Comparison of ENCODE assay signal across 13 mouse cellular contexts in genomic region chr6:146481441-146481840, GRCm38 (mm10). TPM values are rescaled to one million over a fixed set of nuclear protein-coding genes. Genes with fewer than 3 reads are reported as not detected.
DNase-seq lines count a peak whose midpoint lies in the region; ATAC-seq and TF ChIP-seq lines count a peak whose summit lies in the region.
"Had no signal": no experiment of that assay in that cellular context is flagged by ENCODE, and none has a peak within 500 bp of the region (broad histone marks: within the 10 kb centered on the region; RNA-seq: fewer than 3 reads in every experiment).

No protein-coding gene starts in this region.

- 57% methylated on average over 6 of the region's 6 CpGs for WGBS in hindbrain, postnatal 0 days
- 76% methylated on average over 6 of the region's 6 CpGs for WGBS in hindbrain, embryonic 11.5 days

- ATAC-seq in hindbrain, postnatal 0 days: no peak
- no peak for ATAC-seq in hindbrain, embryonic 11.5 days (ENCODE audit: low FRiP score)
- ATAC-seq: hindbrain, embryonic 16.5 days had no signal

- H3K9ac ChIP-seq in hindbrain, postnatal 0 days (replicated peaks; ENCODE audit: low read length): no peak overlapping the region
- H3K9ac ChIP-seq in hindbrain, embryonic 11.5 days (ENCODE audit: low read depth, low read length): no peak overlapping the region
- H3K9ac ChIP-seq in MEL (ENCODE audit: control insufficient read depth, low read depth, low read length, poor library complexity, severe bottlenecking): no peak overlapping the region
- H3K9ac ChIP-seq: embryonic facial prominence, embryonic 12.5 days; liver, embryonic 13.5 days had no signal

- no peaks in the 10 kb centered on the region for H3K27me3 ChIP-seq in hindbrain, postnatal 0 days (ENCODE audit: insufficient read depth, low read length)
- no peaks in the 10 kb centered on the region for H3K27me3 ChIP-seq in hindbrain, embryonic 11.5 days (ENCODE audit: control insufficient read depth, insufficient read depth, low read length)
- H3K27me3 ChIP-seq in MEL (ENCODE audit: control insufficient read depth in 1 of 2, insufficient read depth in 2 of 2, low read length in 2 of 2): no peaks in the 10 kb centered on the region
- H3K27me3 ChIP-seq in splenic B cell, adult 2 months (ENCODE audit: control insufficient read depth, insufficient read depth, low read length, poor library complexity, severe bottlenecking): no peaks in the 10 kb centered on the region
- H3K27me3 ChIP-seq: embryonic facial prominence, embryonic 12.5 days; liver, embryonic 13.5 days had no signal

- H3K4me3 ChIP-seq in hindbrain, postnatal 0 days (ENCODE audit: low read length): no peak overlapping the region
- H3K4me3 ChIP-seq in hindbrain, embryonic 11.5 days (ENCODE audit: low read depth, low read length): no peak overlapping the region
- H3K4me3 ChIP-seq in MEL (ENCODE audit: control insufficient read depth in 1 of 2, insufficient read depth in 1 of 2, low read depth in 2 of 2, low read length in 2 of 2): no peak overlapping the region
- H3K4me3 ChIP-seq: embryonic facial prominence, embryonic 12.5 days; liver, embryonic 13.5 days had no signal

- no peak overlapping the region for H3K4me2 ChIP-seq in hindbrain, postnatal 0 days (ENCODE audit: low read depth, low read length)
- no peak overlapping the region for H3K4me2 ChIP-seq in hindbrain, embryonic 11.5 days (replicated peaks; ENCODE audit: low read depth, low read length)
- H3K4me2 ChIP-seq: embryonic facial prominence, embryonic 12.5 days; liver, embryonic 13.5 days had no signal

- no peak for TF ChIP-seq POLR2A in MEL (IDR thresholded peaks at IDR 0.05; ENCODE audit: control insufficient read depth in 1 of 2, insufficient read depth in 1 of 2, low read depth in 1 of 2, low read length in 2 of 2, poor library complexity in 1 of 2)

- intact Hi-C loops in heart, postnatal 10 days (cut with DNase I): no loop called here

- TF ChIP-seq EP300 in MEL (IDR thresholded peaks at IDR 0.05; ENCODE audit: low read depth in 1 of 2, low read length in 2 of 2): no peak

- no peaks in the 10 kb centered on the region for H3K9me3 ChIP-seq in hindbrain, postnatal 0 days (ENCODE audit: low read length)
- no peaks in the 10 kb centered on the region for H3K9me3 ChIP-seq in hindbrain, embryonic 11.5 days (ENCODE audit: control insufficient read depth, low read length)
- H3K9me3 ChIP-seq in MEL (replicated peaks; ENCODE audit: insufficient read depth, low read length): no peaks in the 10 kb centered on the region
- H3K9me3 ChIP-seq: embryonic facial prominence, embryonic 12.5 days; G1E; liver, embryonic 13.5 days had no signal

- H3K36me3 ChIP-seq in hindbrain, postnatal 0 days (ENCODE audit: insufficient read depth, low read length): no peaks in the 10 kb centered on the region
- H3K36me3 ChIP-seq in hindbrain, embryonic 11.5 days (ENCODE audit: control insufficient read depth, insufficient read depth, low read length): no peaks in the 10 kb centered on the region
- H3K36me3 ChIP-seq in MEL (ENCODE audit: control insufficient read depth in 1 of 2, insufficient read depth in 2 of 2, low read length in 2 of 2): peaks cover 0 to 13% of the 10 kb centered on the region in 2 experiments; a peak in 2 of 4 replicates
- H3K36me3 ChIP-seq in splenic B cell, adult 2 months (ENCODE audit: control insufficient read depth, insufficient read depth, low read length, poor library complexity, severe bottlenecking): 0 out of 2 replicates have a peak, but pooled peaks cover 2% of the 10 kb centered on the region
- H3K36me3 ChIP-seq: embryonic facial prominence, embryonic 12.5 days; liver, embryonic 13.5 days had no signal

- no peaks in the 10 kb centered on the region for H3K79me2 ChIP-seq in MEL (ENCODE audit: control insufficient read depth, insufficient read depth, low read length, poor library complexity)

- no peak for TF ChIP-seq CTCF in hindbrain, postnatal 0 days (IDR thresholded peaks at IDR 0.05; ENCODE audit: low read depth)
- no peak for TF ChIP-seq CTCF in MEL (IDR thresholded peaks at IDR 0.05 in 2 of 3, conservative IDR thresholded peaks at IDR 0.05 in 1 of 3; ENCODE audit: control insufficient read depth in 1 of 3, insufficient read depth in 1 of 3, low read depth in 2 of 3, low read length in 3 of 3, poor library complexity in 1 of 3, severe bottlenecking in 1 of 3)

- H3K4me1 ChIP-seq in hindbrain, postnatal 0 days (ENCODE audit: insufficient read depth, low read length): no peaks in the 10 kb centered on the region
- H3K4me1 ChIP-seq in hindbrain, embryonic 11.5 days (replicated peaks; ENCODE audit: control insufficient read depth, insufficient read depth, low read length): no peaks in the 10 kb centered on the region
- peaks cover 2 to 16% of the 10 kb centered on the region in 2 experiments for H3K4me1 ChIP-seq in MEL (ENCODE audit: control insufficient read depth in 1 of 2, insufficient read depth in 2 of 2, low read length in 2 of 2)

- peak overlapping the region; percentile 48 for H3K27ac ChIP-seq in hindbrain, postnatal 0 days
- H3K27ac ChIP-seq in hindbrain, embryonic 11.5 days (ENCODE audit: low read depth, low read length): no peak overlapping the region
- H3K27ac ChIP-seq in MEL (ENCODE audit: control insufficient read depth, low read depth, low read length): no peak overlapping the region
- H3K27ac ChIP-seq: embryonic facial prominence, embryonic 12.5 days; liver, embryonic 13.5 days had no signal

- no peak for TF ChIP-seq RAD21 in MEL (IDR thresholded peaks at IDR 0.05; ENCODE audit: low read depth, low read length)

- DNase-seq in hindbrain, postnatal 0 days (ENCODE audit: low spot score): no peak
- DNase-seq in hindbrain, embryonic 11.5 days (ENCODE audit: low spot score): no peak
- peak; percentile 29 for DNase-seq in MEL (ENCODE audit: low read depth, low spot score)
- peak; percentile 20 to 25 for DNase-seq in heart, postnatal 10 days
- peak; percentile 24 for DNase-seq in splenic B cell, adult 2 months (ENCODE audit: low read depth, low spot score)
- DNase-seq in cerebellum, postnatal 36 days: no peak
- DNase-seq in layer of hippocampus, postnatal 36 days: no peak
- DNase-seq: adrenal gland, adult 2 months; kidney, postnatal 14 days; liver, embryonic 13.5 days had no signal

TF ChIP-seq in MEL, 35 proteins besides CTCF, POLR2A, EP300 and RAD21:
- TF ChIP-seq MAX (IDR thresholded peaks at IDR 0.05; ENCODE audit: low read length) (no peak), JUND (IDR thresholded peaks at IDR 0.05; ENCODE audit: low read depth, low read length) (no peak), KAT2A (conservative IDR thresholded peaks at IDR 0.05; ENCODE audit: low read depth, low read length) (no peak), CHD2 (IDR thresholded peaks at IDR 0.05; ENCODE audit: low read length) (no peak), ELF1 (IDR thresholded peaks at IDR 0.05; ENCODE audit: low read depth, low read length) (no peak), POLR2AphosphoS2 (IDR thresholded peaks at IDR 0.05; ENCODE audit: low read length) (no peak), ZMIZ1 (IDR thresholded peaks at IDR 0.05; ENCODE audit: low read depth, low read length) (no peak), MXI1 (IDR thresholded peaks at IDR 0.05; ENCODE audit: low read depth, low read length) (no peak), CHD1 (IDR thresholded peaks at IDR 0.05; ENCODE audit: low read depth, low read length) (no peak), USF2 (IDR thresholded peaks at IDR 0.05; ENCODE audit: borderline replicate concordance in 1 of 2, insufficient read depth in 1 of 2, low read depth in 1 of 2, low read length in 2 of 2) (no peak), MAZ (IDR thresholded peaks at IDR 0.05; ENCODE audit: low read depth, low read length) (no peak), MYB (IDR thresholded peaks at IDR 0.05; ENCODE audit: low read depth, low read length) (no peak), USF1 (IDR thresholded peaks at IDR 0.05; ENCODE audit: low read depth, low read length) (no peak), RCOR1 (IDR thresholded peaks at IDR 0.05; ENCODE audit: low read depth, low read length) (no peak), BHLHE40 (IDR thresholded peaks at IDR 0.05; ENCODE audit: borderline replicate concordance, low read depth, low read length) (no peak), ZNF384 (IDR thresholded peaks at IDR 0.05; ENCODE audit: low read depth, low read length) (no peak), MAFK (IDR thresholded peaks at IDR 0.05; ENCODE audit: borderline replicate concordance, low read depth, low read length) (no peak)

RNA-seq across cellular contexts. Expression of gene Itpr2, which starts 20.6 kb away (rescaled TPM):
- 15.7 and 22.9 TPM in 2 replicates for total RNA-seq in hindbrain, postnatal 0 days (2014; rRNA removed)
- 15.3 and 15.7 TPM in 2 replicates for polyA plus RNA-seq in hindbrain, postnatal 0 days (2015; fragmentation: Nextera tagmentation; extraction: Ambion mirVana)
- polyA plus RNA-seq in hindbrain, embryonic 11.5 days (2014; fragmentation: Nextera tagmentation; extraction: Ambion mirVana): 4.2 and 5.9 TPM in 2 replicates
- total RNA-seq in MEL (2012; rRNA removed): 1.5 and 2.7 TPM in 2 replicates
- 1 to 10 TPM in 1 of 2 experiments, not detected in 1; 3.0 TPM for polyA plus RNA-seq in MEL (2012; ENCODE audit: insufficient read depth in 1 of 2, insufficient read length in 2 of 2, low read depth in 1 of 2, low replicate concordance in 2 of 2, missing spikeins in 1 of 2)
- total RNA-seq in heart, postnatal 10 days (2021): 10 to 100 TPM; 31.5 to 41.9 TPM
- 10 to 100 TPM; 15.7 to 21.3 TPM for total RNA-seq in layer of hippocampus, postnatal 36 days (2021)

Comparison
In these comparisons a context has a peak if more than half of its experiments do, and no peak if none do; other contexts are left out.
1. DNase-seq: peak in MEL (single experiment), heart, postnatal 10 days (2 of 2) and splenic B cell, adult 2 months (single experiment); none in hindbrain, postnatal 0 days (single experiment), hindbrain, embryonic 11.5 days (single experiment), cerebellum, postnatal 36 days (0 of 2) and layer of hippocampus, postnatal 36 days (0 of 2).